Mouse (Mus musculus): Measurements from ENCODE around the gene Uba3.

DNA sequence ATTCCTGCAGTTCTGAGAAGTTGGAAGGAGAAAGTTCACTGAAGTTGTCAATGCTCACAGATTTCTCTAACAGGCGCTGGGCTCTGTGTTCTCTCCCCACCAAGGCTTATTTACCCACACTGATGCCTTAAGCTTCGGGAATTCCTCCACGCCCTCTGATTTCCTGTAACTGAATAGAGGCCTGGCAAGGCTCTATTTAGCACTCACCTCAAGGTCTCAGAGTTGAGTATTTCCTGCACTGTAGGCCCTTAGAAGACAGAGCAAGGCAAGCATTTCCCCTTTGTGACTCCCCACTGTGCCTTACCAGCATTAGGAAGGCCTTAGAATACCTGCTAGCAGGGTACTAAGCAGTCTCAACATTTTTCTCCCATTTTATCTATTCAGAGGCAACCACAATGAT, 3.0 kb upstream of the Uba3 start:
- TF ChIP-seq CTCF (IDR thresholded peaks at IDR 0.05; ENCODE audit: low read depth, low read length) (no peak), POLR2A (IDR thresholded peaks at IDR 0.05; ENCODE audit: borderline replicate concordance, low read depth, low read length) (no peak)
